Mouse (Mus musculus) midbrain, postnatal 0 days (tissue): Measurements from ENCODE around the gene B3galnt1. TPM values are rescaled to one million over a fixed set of nuclear protein-coding genes. Genes with fewer than 3 reads are reported as not detected.

ENCODE experiments used
- ATAC-seq: fragments of 200-750 bp; cut with Nextera tagmentation; 2 replicates; pipeline ENCODE4 v1.8.0; 2017; ENCODE audit warnings: moderate number of reproducible peaks, mild to moderate bottlenecking, moderate TSS enrichment, moderate library complexity; ENCODE audit not compliant: low FRiP score
- DNase-seq: peaks from one replicate; pipeline ENCODE4 v3.0.0-alpha.2; 2015; ENCODE audit warnings: low spot score
- H3K27ac ChIP-seq: fragments of 300-500 bp; sonication (generic); 2 replicates; pipeline ENCODE4 v1.5.1; 2014; ENCODE audit warnings: low read depth, mild to moderate bottlenecking, low read length, mixed read lengths
- H3K27me3 ChIP-seq: fragments of 300-500 bp; sonication (generic); 2 replicates; pipeline ENCODE4 v1.6.1; 2014; ENCODE audit warnings: low read length, control low read depth, mixed read lengths; ENCODE audit not compliant: insufficient read depth
- H3K36me3 ChIP-seq: fragments of 300-500 bp; sonication (generic); 2 replicates; pipeline ENCODE4 v1.6.1; 2014; ENCODE audit warnings: low read length, control low read depth, mixed read lengths; ENCODE audit not compliant: insufficient read depth
- H3K4me1 ChIP-seq: fragments of 300-500 bp; sonication (generic); 2 replicates; pipeline ENCODE4 v1.6.1; 2014; ENCODE audit warnings: mild to moderate bottlenecking, control low read depth, antibody characterized with exemption, low read length, mixed read lengths; ENCODE audit not compliant: insufficient read depth
- H3K4me2 ChIP-seq: fragments of 300-500 bp; sonication (generic); 2 replicates; pipeline ENCODE4 v1.6.1; 2014; ENCODE audit warnings: low read depth, mild to moderate bottlenecking, low read length, mixed read lengths; ENCODE audit not compliant: poor library complexity, severe bottlenecking
- H3K4me3 ChIP-seq: fragments of 300-500 bp; sonication (generic); 2 replicates; pipeline ENCODE4 v1.5.1; 2014; ENCODE audit warnings: low read depth, mild to moderate bottlenecking, low read length, moderate library complexity
- H3K9ac ChIP-seq: fragments of 300-500 bp; sonication (generic); replicated peaks from 2 replicates; pipeline ENCODE4 v1.6.1; 2014; ENCODE audit warnings: mild to moderate bottlenecking, low read length, moderate library complexity, mixed read lengths; ENCODE audit not compliant: poor library complexity, severe bottlenecking
- H3K9me3 ChIP-seq: fragments of 300-500 bp; sonication (generic); 2 replicates; pipeline ENCODE4 v1.6.1; 2016; ENCODE audit warnings: low read length, control low read depth
- CTCF ChIP-seq: IDR thresholded peaks from 2 replicates; pipeline ENCODE4 v1.5.1; 2016; ENCODE audit warnings: antibody characterized with exemption, mild to moderate bottlenecking
- WGBS: fragments of 180-500 bp; shearing (Covaris S2); extraction: QIAGEN DNeasy Blood & Tissue Kit; methylation state at CpG from one replicate; pipeline ENCODE4 v1.1.7; 2014; 5-methylcytosine and 5-hydroxymethylcytosine counted together
- polyA plus RNA-seq: library from polyadenylated mRNA; unstranded; fragments of >200 nt; fragmentation: Nextera tagmentation; extraction: Ambion mirVana; gene quantifications from 2 replicates; pipeline ENCODE4 v1.2.1, GENCODE M21; 2015
- total RNA-seq: library from RNA; depleted of rRNA; stranded (reverse); fragments of >200 nt; gene quantifications from 2 replicates; pipeline ENCODE4 v1.2.3, GENCODE M21; 2014

B3galnt1 gene
- total and polyA plus RNA-seq, 2 experiments from 2014 or later: 70.5 to 102 TPM

DNA sequence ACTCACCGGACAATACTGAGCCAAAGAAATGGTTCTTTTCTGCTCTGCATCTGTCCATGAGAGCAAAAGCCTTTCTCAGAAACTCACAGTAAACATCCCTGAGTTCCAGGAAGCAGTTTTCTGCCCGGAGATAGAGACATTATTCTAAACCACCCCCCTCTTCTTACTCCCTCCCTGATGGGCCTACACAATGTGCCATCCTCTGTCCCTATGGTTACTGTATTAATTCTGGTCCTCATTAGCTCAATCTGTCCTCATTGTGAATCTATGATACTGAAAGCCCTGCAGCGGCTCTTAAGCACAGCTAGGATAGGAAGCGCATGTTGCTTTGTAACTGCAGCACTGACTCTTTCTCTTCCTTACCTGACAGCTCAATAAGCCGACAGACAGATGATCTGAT lies 53.7 kb downstream of the B3galnt1 start:
- H3K4me3 ChIP-seq: no peak overlapping the region
- peak; percentile 59; the same call in 1 of the 2 replicates for ATAC-seq
- no peak for DNase-seq
- no peaks in the 10 kb centered on the region for H3K36me3 ChIP-seq
- no peaks in the 10 kb centered on the region for H3K27me3 ChIP-seq
- H3K4me1 ChIP-seq: no peaks in the 10 kb centered on the region
- WGBS: 63% methylated on average over 5 of the region's 5 CpGs
- no peak overlapping the region for H3K9ac ChIP-seq
- no peak overlapping the region for H3K4me2 ChIP-seq
- no peak for TF ChIP-seq CTCF
- H3K27ac ChIP-seq: no peak overlapping the region
- H3K9me3 ChIP-seq: no peaks in the 10 kb centered on the region

DNA sequence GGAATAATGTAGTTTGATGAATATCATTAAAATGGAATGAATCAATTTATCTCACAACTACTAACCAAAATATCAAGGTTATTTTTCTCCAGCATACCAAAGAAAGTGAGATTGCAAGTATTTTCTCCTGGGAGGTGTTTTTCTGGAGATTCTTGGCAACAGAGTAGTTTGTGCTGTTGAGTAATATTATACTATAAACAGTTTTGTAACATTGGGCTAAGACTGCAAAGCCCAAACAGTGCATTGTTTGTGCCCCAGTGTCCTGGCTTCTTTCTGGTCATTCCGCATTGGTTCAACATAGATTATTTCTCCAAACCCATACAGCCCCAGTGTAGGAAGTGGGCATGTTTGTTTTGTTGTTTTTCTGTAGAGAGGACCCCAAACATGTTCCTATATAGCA lies 55.0 kb downstream of the B3galnt1 start:
- H3K27ac ChIP-seq: no peak overlapping the region
- H3K4me2 ChIP-seq: no peak overlapping the region
- WGBS: 100% methylated on average over 1 of the region's 1 CpGs
- H3K27me3 ChIP-seq: no peaks in the 10 kb centered on the region
- H3K36me3 ChIP-seq: no peaks in the 10 kb centered on the region
- H3K9me3 ChIP-seq: no peaks in the 10 kb centered on the region
- no peak overlapping the region for H3K4me3 ChIP-seq
- no peak for DNase-seq
- no peak for ATAC-seq
- no peak for TF ChIP-seq CTCF
- H3K4me1 ChIP-seq: no peaks in the 10 kb centered on the region
- no peak overlapping the region for H3K9ac ChIP-seq

DNA sequence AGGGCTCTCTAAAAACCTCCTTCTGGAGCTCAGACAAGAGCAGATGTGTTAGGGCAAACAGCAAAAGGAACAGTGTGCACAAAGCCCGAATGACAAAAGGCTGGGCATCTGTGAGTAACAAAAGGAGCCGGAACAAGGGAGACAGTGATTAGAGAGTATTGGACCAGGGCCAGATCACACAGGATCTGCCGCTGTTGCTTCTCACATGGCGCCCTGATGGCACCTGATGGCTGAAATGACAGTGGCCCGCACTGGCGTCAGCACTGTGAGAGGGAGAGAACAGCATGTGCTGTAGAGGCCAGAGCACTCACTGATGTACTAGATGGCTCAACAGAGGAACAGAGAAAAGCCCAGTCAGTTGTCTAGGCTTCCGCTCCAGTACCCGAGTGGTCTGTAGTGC lies 55.8 kb downstream of the B3galnt1 start:
- no peak for TF ChIP-seq CTCF
- H3K4me3 ChIP-seq: no peak overlapping the region
- H3K4me2 ChIP-seq: no peak overlapping the region
- no peak for DNase-seq
- WGBS: 65% methylated on average over 8 of the region's 8 CpGs
- H3K27me3 ChIP-seq: no peaks in the 10 kb centered on the region
- H3K4me1 ChIP-seq: no peaks in the 10 kb centered on the region
- no peak overlapping the region for H3K27ac ChIP-seq
- no peaks in the 10 kb centered on the region for H3K36me3 ChIP-seq
- H3K9me3 ChIP-seq: no peaks in the 10 kb centered on the region
- no peak for ATAC-seq
- no peak overlapping the region for H3K9ac ChIP-seq

GRCm38 (mm10) chr3:69535941-69536647 lies 62.7 kb downstream of the B3galnt1 start:
- no peaks in the 10 kb centered on the region for H3K9me3 ChIP-seq
- DNase-seq (peak; percentile 83), ATAC-seq (peak; percentile 53)
- peaks cover 9% of the 10 kb centered on the region; the same call in 1 of the 2 replicates for H3K4me1 ChIP-seq
- no peaks in the 10 kb centered on the region for H3K36me3 ChIP-seq
- peak overlapping the region; percentile 47; the same call in 1 of the 2 replicates for H3K27ac ChIP-seq
- WGBS: 21% methylated on average over 25 of the region's 25 CpGs
- no peak for TF ChIP-seq CTCF
- no peak overlapping the region for H3K4me3 ChIP-seq
- 0 out of 2 replicates have a peak overlapping the region, but pooled peaks have one; percentile 18 for H3K4me2 ChIP-seq
- no peaks in the 10 kb centered on the region for H3K27me3 ChIP-seq
- H3K9ac ChIP-seq: no peak overlapping the region

DNA sequence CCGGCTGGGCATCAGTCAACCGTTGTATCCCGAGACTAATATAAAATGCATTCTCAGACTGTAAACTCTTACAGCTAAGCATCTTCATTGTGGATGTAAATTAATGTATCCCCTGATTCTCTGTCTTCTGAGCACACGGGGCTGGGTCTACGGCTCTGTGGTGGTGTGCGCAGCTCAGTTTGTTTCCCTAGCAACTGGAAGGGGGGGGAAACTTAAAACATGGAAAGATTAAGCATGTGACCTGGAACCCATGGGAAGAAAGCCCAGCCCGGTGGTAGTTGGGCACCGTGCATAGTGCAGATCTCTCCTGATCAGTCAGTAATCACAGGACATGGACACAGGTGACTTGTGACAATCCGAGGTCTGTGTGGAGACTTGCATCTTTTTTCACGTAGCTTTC lies 63.3 kb downstream of the B3galnt1 start:
- Histone ChIP-seq H3K9ac (no peak overlapping the region), H3K4me3 (no peak overlapping the region), H3K9me3 (no peaks in the 10 kb centered on the region), H3K27me3 (no peaks in the 10 kb centered on the region), H3K36me3 (no peaks in the 10 kb centered on the region), H3K4me2 (peak overlapping the region; percentile 18; the same call in 1 of the 2 replicates), H3K4me1 (peaks cover 9% of the 10 kb centered on the region; the same call in 1 of the 2 replicates), H3K27ac (no peak overlapping the region)
- no peak for TF ChIP-seq CTCF
- ATAC-seq: peak; percentile 82
- no peak for DNase-seq
- 28% methylated on average over 10 of the region's 10 CpGs for WGBS

DNA sequence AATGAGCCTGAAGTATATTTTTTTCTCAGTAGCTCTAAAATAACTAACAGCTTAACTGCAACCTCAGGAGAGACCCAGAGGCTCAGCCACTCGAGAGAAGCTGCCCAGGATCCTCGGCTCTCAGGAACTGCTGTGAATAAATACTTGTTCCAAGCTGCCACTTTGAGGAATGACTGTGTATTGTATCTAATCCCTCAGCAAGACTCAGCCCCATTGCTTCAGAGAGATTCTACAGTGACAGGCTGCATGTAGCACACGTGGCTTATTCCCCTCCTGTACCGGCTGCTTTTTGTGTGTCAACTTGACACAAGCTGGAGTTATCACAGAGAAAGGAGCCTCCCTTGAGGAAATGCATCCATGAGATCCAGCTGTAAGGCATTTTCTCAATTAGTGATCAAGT lies 66.1 kb downstream of the B3galnt1 start:
- no peak for DNase-seq
- Histone ChIP-seq H3K9ac (no peak overlapping the region), H3K9me3 (no peaks in the 10 kb centered on the region), H3K36me3 (no peaks in the 10 kb centered on the region), H3K4me2 (no peak overlapping the region), H3K27ac (no peak overlapping the region), H3K4me3 (no peak overlapping the region), H3K27me3 (no peaks in the 10 kb centered on the region), H3K4me1 (peaks cover 9% of the 10 kb centered on the region; the same call in 1 of the 2 replicates)
- no peak for TF ChIP-seq CTCF
- 34% methylated on average over 4 of the region's 4 CpGs for WGBS
- ATAC-seq: no peak
